8 mouse cellular contexts compared by ENCODE assay signal in genomic region chr4:115056921-115057673, GRCm38 (mm10). TPM values are rescaled to one million over a fixed set of nuclear protein-coding genes. Genes with fewer than 3 reads are reported as not detected.
DNase-seq lines count a peak whose midpoint lies in the region; ATAC-seq and TF ChIP-seq lines count a peak whose summit lies in the region.

No protein-coding gene starts in this region.

- peak overlapping the region; percentile 34 for H3K9ac ChIP-seq in hindbrain, embryonic 15.5 days
- 0 out of 2 replicates have a peak overlapping the region, but pooled peaks have one; percentile 27 for H3K9ac ChIP-seq in limb, embryonic 11.5 days (ENCODE audit: low read length)

- H3K4me3 ChIP-seq in gastrocnemius, adult 2 months, result peak overlapping the region; percentile 74
- peak overlapping the region; percentile 32 for H3K4me3 ChIP-seq in hindbrain, embryonic 15.5 days
- peak overlapping the region; percentile 26 for H3K4me3 ChIP-seq in limb, embryonic 11.5 days (ENCODE audit: low read depth, low read length)

- H3K36me3 ChIP-seq in hindbrain, embryonic 15.5 days, result no peaks in the 10 kb centered on the region
- H3K36me3 ChIP-seq in limb, embryonic 11.5 days (ENCODE audit: control insufficient read depth, insufficient read depth, low read length), result no peaks in the 10 kb centered on the region
- no peaks in the 10 kb centered on the region for H3K36me3 ChIP-seq in splenic B cell, adult 2 months (ENCODE audit: control insufficient read depth, insufficient read depth, low read length, poor library complexity, severe bottlenecking)

- H3K4me2 ChIP-seq in hindbrain, embryonic 15.5 days, result peak overlapping the region; percentile 50
- H3K4me2 ChIP-seq in limb, embryonic 11.5 days (ENCODE audit: low read depth, severe bottlenecking), result peak overlapping the region; percentile 37; the same call in 1 of the 2 replicates

- intact Hi-C loops in gastrocnemius, adult 2 months (cut with DNase I), result loop anchor here (10.0 kb wide), 1 partner anchor 152 kb away; the partner anchor contains the start of gene Foxd2

- TF ChIP-seq CTCF in gastrocnemius, adult 2 months (IDR thresholded peaks at IDR 0.05), result no peak

- peaks cover 75% of the 10 kb centered on the region for H3K27me3 ChIP-seq in hindbrain, embryonic 15.5 days
- peaks cover 84% of the 10 kb centered on the region for H3K27me3 ChIP-seq in limb, embryonic 11.5 days (ENCODE audit: control insufficient read depth, insufficient read depth, low read length)
- H3K27me3 ChIP-seq in splenic B cell, adult 2 months (ENCODE audit: control insufficient read depth, insufficient read depth, low read length, poor library complexity, severe bottlenecking), result no peaks in the 10 kb centered on the region; the same call in 1 of the 2 replicates

- H3K9me3 ChIP-seq in hindbrain, embryonic 15.5 days, result no peaks in the 10 kb centered on the region
- no peaks in the 10 kb centered on the region for H3K9me3 ChIP-seq in limb, embryonic 11.5 days (ENCODE audit: control insufficient read depth, low read length)

- peak overlapping the region; percentile 88 for H3K27ac ChIP-seq in gastrocnemius, adult 2 months
- peak overlapping the region; percentile 78 for H3K27ac ChIP-seq in hindbrain, embryonic 15.5 days (replicated peaks)
- H3K27ac ChIP-seq in limb, embryonic 11.5 days (replicated peaks; ENCODE audit: low read depth, low read length), result no peak overlapping the region

- DNase-seq in right cerebral cortex, adult 18-20 months, result peak; percentile 10
- DNase-seq in right cerebral cortex, postnatal 25 days, result no peak
- peak; percentile 40 to 62 for DNase-seq in cerebellum, postnatal 14 days
- DNase-seq in gastrocnemius, adult 2 months, result peak; percentile 58
- peak; percentile 79 for DNase-seq in limb, embryonic 11.5 days (ENCODE audit: low spot score)
- DNase-seq in mesoderm, embryonic 11.5 days (ENCODE audit: low read depth, low spot score), result peak; percentile 54
- peak; percentile 53 for DNase-seq in splenic B cell, adult 2 months (ENCODE audit: low read depth, low spot score)

- peaks cover 17% of the 10 kb centered on the region for H3K4me1 ChIP-seq in hindbrain, embryonic 15.5 days (replicated peaks)
- H3K4me1 ChIP-seq in limb, embryonic 11.5 days (ENCODE audit: control insufficient read depth, insufficient read depth, low read length), result peaks cover 3% of the 10 kb centered on the region; the same call in 1 of the 2 replicates

- WGBS in hindbrain, embryonic 15.5 days, result under 1% methylated on average over 48 of the region's 48 CpGs
- under 1% methylated on average over 47 of the region's 48 CpGs for WGBS in limb, embryonic 11.5 days

- peak; percentile 80 for ATAC-seq in hindbrain, embryonic 15.5 days (ENCODE audit: low FRiP score, low read depth)
- peak; percentile 46; the same call in 1 of the 2 replicates for ATAC-seq in limb, embryonic 11.5 days (ENCODE audit: insufficient number of reproducible peaks, low FRiP score, low TSS enrichment, low read depth)

RNA-seq across cellular contexts. Expression of gene Tal1, which starts 0.9 kb away (rescaled TPM):
- 1 to 10 TPM in 1 of 2 experiments, under 1 TPM in 1; 0.94 to 1.7 TPM for total RNA-seq in gastrocnemius, adult 2 months (2021)
- polyA plus RNA-seq in hindbrain, embryonic 15.5 days (2015; fragmentation: Nextera tagmentation; extraction: Ambion mirVana), result 2.6 and 3.2 TPM in 2 replicates
- polyA plus RNA-seq in limb, embryonic 11.5 days (2014; fragmentation: Nextera tagmentation; extraction: Ambion mirVana), result 2.7 and 3.4 TPM in 2 replicates

RNA-seq across cellular contexts. Expression of gene Pdzk1ip1, which starts 31.4 kb away (rescaled TPM):
- not detected for total RNA-seq in gastrocnemius, adult 2 months (2021)
- 2.7 and 3.7 TPM in 2 replicates for polyA plus RNA-seq in hindbrain, embryonic 15.5 days (2015; fragmentation: Nextera tagmentation; extraction: Ambion mirVana)
- 11.2 and 12.3 TPM in 2 replicates for polyA plus RNA-seq in limb, embryonic 11.5 days (2014; fragmentation: Nextera tagmentation; extraction: Ambion mirVana)

RNA-seq across cellular contexts. Expression of gene Stil, which starts 57.1 kb away (rescaled TPM):
- under 1 TPM; 0.06 to 0.13 TPM for total RNA-seq in gastrocnemius, adult 2 months (2021)
- 2.6 and 2.8 TPM in 2 replicates for polyA plus RNA-seq in hindbrain, embryonic 15.5 days (2015; fragmentation: Nextera tagmentation; extraction: Ambion mirVana)
- 20.1 and 23.0 TPM in 2 replicates for polyA plus RNA-seq in limb, embryonic 11.5 days (2014; fragmentation: Nextera tagmentation; extraction: Ambion mirVana)
